Mouse (Mus musculus) heart, postnatal 10 days (tissue): ENCODE results near the gene Arhgef5. TPM values are rescaled to one million over a fixed set of nuclear protein-coding genes. Genes with fewer than 3 reads are reported as not detected.
A peak's percentile ranks its signal among the peaks of the same experiment; 100 is the strongest.
"Not testable (repeated sequence)": the region's sequence is repeated elsewhere in the genome, so short reads cannot be mapped to it uniquely, and the experiment has no call there.

Experiments used
- DNase-seq, 2 experiments: peaks; one replicate each; pipeline ENCODE4 v3.0.0; 2021
- intact Hi-C: fragments of 180-260 bp; cut with DNase I; formaldehyde crosslinking; loops from one replicate; pipeline ENCODE4 v1.15.1; 2025
- total RNA-seq, 2 experiments: library from RNA; stranded (reverse); gene quantifications; 2 replicates each; pipeline ENCODE4 v1.2.3; 2021

Gene Arhgef5
- 10 to 100 TPM; 18.1 to 22.0 TPM for total RNA-seq

GRCm38 (mm10) chr6:43265363-43266041, at the start of gene Arhgef5:
TSS of gene Arhgef5 (plus strand) at chr6:43265582.
- DNase-seq, result peak; percentile 61 to 65
- intact Hi-C loops, result no loop called here

GRCm38 (mm10) chr6:43231255-43231654, 34.1 kb upstream of the Arhgef5 start, which contains the start of gene Olfr47:
TSS of gene Olfr47 (plus strand) at chr6:43231529.
- intact Hi-C loops, DNase-seq: not testable (repeated sequence)

- intact Hi-C loops, result no loop called here
- DNase-seq, result peak in 1 of 2 experiments; percentile 22
Observed at GRCm38 (mm10) chr6:43242061-43242460, 23.3 kb upstream of the Arhgef5 start.

- no peak for DNase-seq
- intact Hi-C loops, result no loop called here
Observed at GRCm38 (mm10) chr6:43247396-43247795, 18.0 kb upstream of the Arhgef5 start.

GRCm38 (mm10) chr6:43252994-43253393, 12.4 kb upstream of the Arhgef5 start:
- intact Hi-C loops, result loop anchor here (5.0 kb wide), 1 partner anchor 231 kb away; no protein-coding TSS in a partner anchor

GRCm38 (mm10) chr6:43254193-43254926, 11.0 kb upstream of the Arhgef5 start:
- DNase-seq, result no peak
- intact Hi-C loops, result loop anchor here (1.0 to 5.0 kb wide), 3 partner anchors 24 to 232 kb away; no protein-coding TSS in a partner anchor

More at GRCm38 (mm10) chr6:43252994-43253393, 12.4 kb upstream of the Arhgef5 start:
- DNase-seq, result no peak

- intact Hi-C loops, result no loop called here
- no peak for DNase-seq
Observed at GRCm38 (mm10) chr6:43260756-43261155, 4.6 kb upstream of the Arhgef5 start.

GRCm38 (mm10) chr6:43266356-43266755, 974 bp downstream of the Arhgef5 start:
- DNase-seq, result peak; percentile 39 to 58
- intact Hi-C loops, result no loop called here

GRCm38 (mm10) chr6:43272597-43272996, 7.2 kb downstream of the Arhgef5 start:
- DNase-seq, result peak; percentile 31 to 46
- intact Hi-C loops, result loop anchor here (10.0 kb wide), 1 partner anchor 392 kb away; the partner anchor contains the start of gene Tpk1

GRCm38 (mm10) chr6:43274123-43274522, 8.7 kb downstream of the Arhgef5 start:
- intact Hi-C loops, result loop anchor here (10.0 kb wide), 1 partner anchor 391 kb away; the partner anchor contains the start of gene Tpk1
- no peak for DNase-seq

GRCm38 (mm10) chr6:43278247-43278646, 12.9 kb downstream of the Arhgef5 start:
- peak in 1 of 2 experiments; percentile 37 for DNase-seq
- intact Hi-C loops, result loop anchor here (1.0 to 10.0 kb wide), 2 partner anchors 24 to 387 kb away; partner anchors contain the start of gene Tpk1

GRCm38 (mm10) chr6:43280481-43280880, 15.1 kb downstream of the Arhgef5 start:
- DNase-seq, result no peak
- intact Hi-C loops, result loop anchor here (2.0 kb wide), 1 partner anchor 16 kb away; no protein-coding TSS in a partner anchor

GRCm38 (mm10) chr6:43292041-43292440, 26.7 kb downstream of the Arhgef5 start:
- intact Hi-C loops, result no loop called here
- no peak for DNase-seq

- no peak for DNase-seq
- intact Hi-C loops, result no loop called here
Observed at GRCm38 (mm10) chr6:43292471-43293076, 27.2 kb downstream of the Arhgef5 start.

GRCm38 (mm10) chr6:43293175-43293574, 27.8 kb downstream of the Arhgef5 start:
- no peak for DNase-seq
- intact Hi-C loops, result no loop called here

- DNase-seq, result no peak
- intact Hi-C loops, result loop anchor here (2.0 to 5.0 kb wide), 2 partner anchors 15 to 274 kb away; no protein-coding TSS in a partner anchor
Observed at GRCm38 (mm10) chr6:43295908-43296307, 30.5 kb downstream of the Arhgef5 start.

- intact Hi-C loops, result loop anchor here (1.0 to 5.0 kb wide), 3 partner anchors 16 to 275 kb away; no protein-coding TSS in a partner anchor
- peak; percentile 29 to 59 for DNase-seq
Observed at GRCm38 (mm10) chr6:43296798-43297507, 31.6 kb downstream of the Arhgef5 start.

- intact Hi-C loops, result loop anchor here (1.0 to 5.0 kb wide), 3 partner anchors 17 to 275 kb away; no protein-coding TSS in a partner anchor
- DNase-seq, result no peak
Observed at GRCm38 (mm10) chr6:43297508-43297850, 32.1 kb downstream of the Arhgef5 start.

- intact Hi-C loops, result no loop called here
- DNase-seq, result no peak
Observed at GRCm38 (mm10) chr6:43309454-43309853, 44.1 kb downstream of the Arhgef5 start, which contains the start of gene Nobox. TSS of gene Nobox (minus strand) at chr6:43309554.

GRCm38 (mm10) chr6:43310071-43310470, 44.7 kb downstream of the Arhgef5 start:
- peak; percentile 33 to 48 for DNase-seq
- intact Hi-C loops, result no loop called here
